Mouse (Mus musculus) left cerebral cortex, postnatal 10 days (tissue): ENCODE results near the gene Cnmd. TPM values are rescaled to one million over a fixed set of nuclear protein-coding genes. Genes with fewer than 3 reads are reported as not detected.

Source experiments
- DNase-seq, 2 experiments: peaks; one replicate each; pipeline ENCODE4 v3.0.0; 2021 to 2022; ENCODE audit warnings: low spot score in 2 of 2, mixed read lengths in 1 of 2; ENCODE audit errors: extremely low spot score in 1 of 2
- intact Hi-C: fragments of 180-260 bp; cut with DNase I; formaldehyde crosslinking; loops from one replicate; pipeline ENCODE4 v1.15.1; 2025
- total RNA-seq, 2 experiments: library from RNA; stranded (reverse); gene quantifications; 2 replicates each; pipeline ENCODE4 v1.2.3; 2021

Cnmd gene
- total RNA-seq: under 1 TPM; 0.75 to 0.77 TPM

- no peak for DNase-seq
- intact Hi-C loops: no loop called here
These were observed at the start of gene Cnmd for GRCm38 (mm10) chr14:79662001-79662400. TSS of gene Cnmd (minus strand) at chr14:79662170.

DNA sequence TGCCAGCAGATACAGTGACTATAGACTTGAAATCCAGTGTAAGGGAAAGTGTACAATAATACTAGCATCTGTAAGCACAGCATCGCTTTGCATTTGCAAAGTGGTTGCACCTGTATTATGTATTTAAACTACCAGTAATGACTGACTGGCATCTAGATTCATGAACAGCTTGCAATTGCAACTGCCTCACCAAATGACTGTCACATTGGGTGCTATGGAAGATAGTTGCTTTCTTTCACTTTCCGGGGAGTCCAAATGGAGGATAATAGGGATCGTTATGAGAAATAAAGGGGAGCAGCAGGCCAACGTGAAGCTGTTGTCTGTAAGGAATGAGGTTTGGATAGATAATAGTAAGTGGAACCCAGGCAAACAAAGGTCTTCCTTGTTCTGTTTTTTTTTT is 49.3 kb upstream of the Cnmd start:
- intact Hi-C loops: no loop called here
- no peak for DNase-seq

- intact Hi-C loops: no loop called here
- DNase-seq: no peak
These were observed 41.7 kb upstream of the Cnmd start for GRCm38 (mm10) chr14:79703523-79704172.

DNA sequence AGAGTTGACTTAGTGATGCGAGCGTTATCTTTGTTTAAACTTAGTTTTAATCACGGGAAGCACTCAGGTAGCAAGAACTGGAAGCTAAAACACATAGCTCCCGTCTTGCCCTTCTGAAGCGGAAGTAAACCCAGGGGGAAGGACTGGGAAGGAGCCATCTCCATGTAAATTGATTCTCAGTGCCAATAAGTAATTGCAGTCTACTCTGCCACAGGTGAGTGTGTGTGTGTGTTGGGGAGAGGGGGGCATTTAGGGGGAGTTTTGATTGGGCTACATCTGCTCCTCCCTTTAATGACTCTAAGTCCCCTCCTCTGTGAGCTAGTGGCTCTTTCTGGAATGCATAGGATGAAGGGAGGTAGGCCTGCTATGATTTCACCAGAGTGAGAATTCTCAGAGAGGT is 39.6 kb upstream of the Cnmd start:
- DNase-seq: no peak
- intact Hi-C loops: no loop called here

GRCm38 (mm10) chr14:79701054-79701453 is 39.1 kb upstream of the Cnmd start:
- intact Hi-C loops: no loop called here
- DNase-seq: no peak

- DNase-seq: no peak
- intact Hi-C loops: no loop called here
These were observed 37.4 kb upstream of the Cnmd start for GRCm38 (mm10) chr14:79699381-79699780.

DNA sequence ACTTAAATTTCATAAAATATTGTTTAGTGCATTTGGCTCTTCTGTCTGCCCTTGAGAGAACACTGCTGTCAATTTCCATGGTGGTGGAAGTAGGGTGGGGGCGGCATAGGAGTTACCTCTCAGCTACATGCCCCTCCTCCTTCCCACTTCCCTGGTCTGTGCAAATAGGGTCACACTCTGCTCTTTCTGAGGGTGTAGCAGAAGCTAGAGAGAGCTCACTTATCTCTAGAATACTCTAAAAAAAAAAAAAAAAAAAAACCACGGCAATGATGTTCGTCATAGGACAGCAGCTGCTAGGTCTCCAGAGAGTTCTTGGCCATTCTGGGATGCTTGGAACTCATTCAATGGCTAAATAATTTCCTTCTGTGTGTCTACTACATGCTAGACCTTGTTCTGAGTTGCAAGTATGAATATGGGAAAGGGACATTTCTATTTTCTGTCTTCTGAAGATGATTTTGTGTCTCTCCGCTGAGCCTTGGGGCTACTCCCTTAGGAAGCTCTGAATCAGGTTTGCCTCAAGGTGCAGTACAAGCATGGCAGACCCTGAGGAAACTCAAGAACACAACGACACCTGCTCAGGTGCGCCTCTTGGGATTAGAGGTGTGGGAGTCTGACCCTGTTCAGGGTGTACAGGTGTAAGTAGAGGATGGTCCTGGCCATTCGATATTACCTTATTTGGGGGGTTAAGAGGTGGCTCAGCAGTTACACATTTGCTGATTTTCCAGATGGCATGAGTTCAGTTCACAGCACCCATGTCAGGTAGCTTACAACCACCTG is 28.3 kb upstream of the Cnmd start:
- intact Hi-C loops: no loop called here
- DNase-seq: no peak

DNA sequence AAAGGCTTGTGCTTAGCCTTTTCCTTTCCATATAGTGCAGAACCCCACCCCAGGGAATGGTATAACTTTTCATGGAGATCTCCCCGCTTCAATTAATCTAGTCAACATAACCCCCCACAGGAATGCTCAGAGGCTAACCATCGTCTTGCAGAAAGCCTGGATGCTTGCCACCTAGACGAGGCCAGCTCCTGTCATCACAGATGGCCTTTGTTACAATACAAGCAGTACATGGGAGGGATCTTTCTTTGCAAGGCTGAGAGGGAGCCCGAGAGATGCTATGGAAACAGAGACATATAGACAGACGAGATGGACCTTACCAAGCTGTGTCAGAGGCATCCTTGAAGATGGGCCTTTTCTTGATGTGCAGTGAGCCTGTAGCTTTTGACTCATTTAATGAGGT is 18.7 kb upstream of the Cnmd start:
- DNase-seq: no peak
- intact Hi-C loops: no loop called here

- no peak for DNase-seq
These were observed 16.1 kb upstream of the Cnmd start for GRCm38 (mm10) chr14:79677891-79678687.

DNA sequence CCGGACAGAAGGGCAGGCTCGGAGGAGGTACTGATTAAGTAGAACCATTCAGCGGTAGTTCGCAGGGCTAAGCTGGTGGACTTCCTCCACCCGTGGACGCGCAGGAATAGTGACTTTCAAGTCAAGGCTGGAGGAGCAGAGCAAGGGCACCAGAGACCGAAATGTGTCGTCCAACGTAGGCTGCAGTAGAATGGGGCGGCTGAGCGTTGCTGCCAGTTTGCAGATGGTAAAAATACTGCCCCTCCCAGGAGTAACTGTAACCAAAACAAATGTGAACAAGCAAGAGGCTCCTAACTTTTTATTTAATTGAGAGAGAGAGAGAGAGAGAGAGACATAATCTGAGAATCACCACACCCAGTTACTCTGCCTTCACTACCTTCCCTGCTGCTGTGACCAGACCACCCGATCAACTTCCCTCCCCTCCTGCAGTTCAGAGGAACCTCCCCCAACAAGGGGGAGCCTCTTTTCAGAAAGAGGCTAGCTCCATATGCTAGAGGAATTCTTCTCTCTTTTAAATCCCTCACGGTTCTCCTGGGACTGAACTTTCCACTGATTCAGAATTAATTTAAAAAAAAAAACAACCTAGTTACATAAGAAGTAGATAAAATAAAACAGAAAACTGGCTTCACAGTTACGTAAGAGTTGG is 15.3 kb upstream of the Cnmd start:
- intact Hi-C loops: no loop called here
- no peak for DNase-seq

More at GRCm38 (mm10) chr14:79677891-79678687, 16.1 kb upstream of the Cnmd start:
- intact Hi-C loops: no loop called here

DNA sequence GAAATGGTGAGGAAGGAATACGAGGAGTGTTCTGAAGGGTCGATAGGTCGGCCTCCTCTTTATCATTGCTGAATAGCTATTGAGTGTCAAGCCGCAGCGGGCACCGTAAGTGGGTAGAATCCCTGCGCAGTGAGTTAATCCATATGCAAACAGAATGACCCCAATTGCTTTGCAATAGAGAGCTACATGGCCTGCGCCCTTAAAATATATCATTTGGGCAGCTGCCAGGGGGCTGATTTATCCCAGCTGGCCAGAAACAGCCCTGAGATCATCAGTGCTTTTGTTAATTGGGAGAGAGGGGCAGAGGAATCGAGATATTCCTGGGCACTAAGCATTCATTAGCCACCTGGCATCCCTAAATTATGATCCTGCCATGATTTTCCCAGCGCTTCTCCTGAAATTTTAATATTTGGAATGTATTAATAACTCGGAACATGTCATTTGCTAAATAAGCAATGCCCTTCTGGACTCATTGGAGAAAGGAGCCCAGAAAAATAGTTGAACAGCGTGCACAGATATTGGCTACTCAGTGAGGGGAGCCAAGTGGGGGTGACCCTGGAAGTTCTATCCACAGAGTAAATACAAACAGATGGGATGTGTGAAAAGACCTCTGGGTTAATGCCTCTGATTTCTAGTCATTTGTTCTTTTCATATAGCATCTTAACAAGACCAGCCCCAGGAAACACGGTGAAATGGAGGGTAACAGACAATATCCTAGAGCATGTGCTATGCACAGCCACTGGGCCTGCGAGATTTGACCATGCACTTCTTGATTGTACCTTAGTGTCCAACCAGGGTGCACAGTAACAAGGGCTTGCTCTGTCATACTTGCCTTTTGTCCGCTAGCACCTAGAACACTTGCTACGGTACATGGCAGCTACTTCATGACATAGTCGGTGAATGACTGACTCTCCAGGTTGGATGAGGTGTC is 11.4 kb upstream of the Cnmd start:
- no peak for DNase-seq
- intact Hi-C loops: no loop called here

GRCm38 (mm10) chr14:79672567-79672966 is 10.6 kb upstream of the Cnmd start:
- intact Hi-C loops: no loop called here
- no peak for DNase-seq

DNA sequence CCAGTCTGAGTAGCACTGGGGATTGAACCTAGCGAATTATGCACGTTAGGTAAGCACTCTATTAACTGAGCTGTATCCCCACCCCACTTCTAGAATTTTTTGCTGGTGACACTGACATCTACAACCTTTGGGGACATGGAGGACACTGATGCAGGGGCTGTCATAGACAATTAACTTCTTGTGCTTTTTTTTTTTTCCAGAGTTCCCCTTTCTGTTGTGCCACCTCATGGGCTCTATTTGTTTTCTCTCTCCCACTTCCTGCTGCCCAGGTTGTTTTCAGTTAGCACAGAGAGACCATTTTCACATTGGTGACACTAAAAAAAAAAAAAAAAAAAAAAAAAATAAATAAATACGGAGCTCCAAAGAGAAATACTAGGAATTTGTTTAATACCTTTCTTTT is 9.0 kb upstream of the Cnmd start:
- DNase-seq: no peak
- intact Hi-C loops: no loop called here

GRCm38 (mm10) chr14:79661005-79661917 is 709 bp downstream of the Cnmd start:
- peak in 1 of 2 experiments; percentile 66 for DNase-seq
- intact Hi-C loops: no loop called here

- intact Hi-C loops: no loop called here
- DNase-seq: no peak
These were observed 1.5 kb downstream of the Cnmd start for GRCm38 (mm10) chr14:79660467-79660866.

GRCm38 (mm10) chr14:79658748-79659508 is 3.0 kb downstream of the Cnmd start:
- intact Hi-C loops: no loop called here
- no peak for DNase-seq

GRCm38 (mm10) chr14:79658286-79658685 is 3.7 kb downstream of the Cnmd start:
- peak; percentile 52 to 69 for DNase-seq
- intact Hi-C loops: no loop called here
